Mouse (Mus musculus) lung, postnatal 0 days (tissue): ENCODE results near the gene Cdh26.

Experiments used
- CTCF ChIP-seq: IDR thresholded peaks from 2 replicates; pipeline ENCODE4 v1.5.1; 2016; ENCODE audit warnings: antibody characterized with exemption, mild to moderate bottlenecking
- EP300 ChIP-seq: IDR thresholded peaks from 2 replicates; pipeline ENCODE4 v1.6.1; 2016; ENCODE audit warnings: antibody characterized with exemption, mild to moderate bottlenecking, control low read depth

DNA sequence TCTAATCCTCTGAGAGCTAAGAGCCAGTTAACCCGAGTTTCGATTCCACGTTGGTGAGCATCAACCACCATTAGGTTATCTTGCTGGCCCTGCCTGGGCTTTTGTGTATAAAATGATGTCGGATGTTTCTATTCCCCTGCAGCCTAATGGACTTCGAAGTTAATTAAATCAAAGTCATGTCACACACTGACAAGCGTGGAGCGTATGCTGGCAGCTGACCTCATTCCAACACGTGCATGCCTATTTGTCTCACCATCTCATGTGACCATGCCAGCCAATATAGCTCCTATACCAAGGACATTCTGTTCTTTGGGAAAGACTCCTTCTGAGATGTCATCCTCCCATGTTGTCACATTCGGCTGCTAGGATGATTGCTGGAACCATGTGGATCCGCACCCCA, 43.6 kb downstream of the Cdh26 start:
- TF ChIP-seq EP300: no peak
- no peak for TF ChIP-seq CTCF
